Mouse (Mus musculus) liver, embryonic 14.5 days (tissue): ENCODE results near the gene Prkg1.

Experiments
- CTCF ChIP-seq: IDR thresholded peaks from 2 replicates; pipeline ENCODE4 v1.5.1; 2016; ENCODE audit warnings: antibody characterized with exemption, low read depth, control low read depth
- EP300 ChIP-seq: IDR thresholded peaks from 2 replicates; pipeline ENCODE4 v1.6.1; 2016; ENCODE audit warnings: antibody characterized with exemption, low read depth

GRCm38 (mm10) chr19:30780803-30781202 lies 984.0 kb downstream of the Prkg1 start:
- TF ChIP-seq CTCF (no peak), EP300 (no peak)
